Mouse (Mus musculus): ENCODE results near the gene Dll4.
A peak's percentile ranks its signal among the peaks of the same experiment; 100 is the strongest.

Gene Dll4

GRCm38 (mm10) chr2:119312380-119312958 is 13.1 kb upstream of the Dll4 start:
- no peak for DNase-seq

DNA sequence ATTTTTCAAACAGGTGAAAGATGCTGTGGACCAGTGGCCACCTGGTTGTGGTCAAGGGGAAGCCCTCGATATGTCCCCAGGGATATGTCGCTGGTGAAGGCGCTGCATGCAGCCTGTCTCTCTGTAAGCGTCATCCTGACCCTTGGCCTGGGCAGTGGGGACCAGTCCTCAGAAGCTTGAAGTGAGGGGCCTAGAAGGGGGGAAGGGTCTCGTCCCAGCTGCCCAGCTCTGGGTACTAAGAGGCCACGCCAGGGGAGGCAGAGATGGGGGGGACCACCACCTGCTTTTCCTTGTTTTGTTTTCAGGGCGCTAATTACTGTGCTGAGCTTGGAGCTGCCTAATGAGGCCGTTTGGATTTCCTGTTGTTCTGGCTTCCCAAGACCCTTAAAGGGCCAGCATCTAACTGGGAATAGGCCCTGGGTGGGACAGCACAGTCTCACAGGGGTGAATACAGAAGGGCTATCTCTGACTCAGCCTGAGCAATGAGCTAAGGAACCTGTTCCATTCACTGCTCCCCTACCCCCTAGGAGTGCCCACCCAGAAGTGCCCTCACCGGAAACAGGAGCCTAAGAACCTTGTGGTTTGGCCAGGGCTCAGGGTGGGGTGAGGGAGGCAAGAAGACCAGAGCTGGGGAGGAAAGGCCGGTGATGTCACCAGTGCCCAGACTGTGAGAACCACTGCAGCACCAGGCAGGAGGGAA is 11.7 kb upstream of the Dll4 start:
- DNase-seq, result no peak

DNA sequence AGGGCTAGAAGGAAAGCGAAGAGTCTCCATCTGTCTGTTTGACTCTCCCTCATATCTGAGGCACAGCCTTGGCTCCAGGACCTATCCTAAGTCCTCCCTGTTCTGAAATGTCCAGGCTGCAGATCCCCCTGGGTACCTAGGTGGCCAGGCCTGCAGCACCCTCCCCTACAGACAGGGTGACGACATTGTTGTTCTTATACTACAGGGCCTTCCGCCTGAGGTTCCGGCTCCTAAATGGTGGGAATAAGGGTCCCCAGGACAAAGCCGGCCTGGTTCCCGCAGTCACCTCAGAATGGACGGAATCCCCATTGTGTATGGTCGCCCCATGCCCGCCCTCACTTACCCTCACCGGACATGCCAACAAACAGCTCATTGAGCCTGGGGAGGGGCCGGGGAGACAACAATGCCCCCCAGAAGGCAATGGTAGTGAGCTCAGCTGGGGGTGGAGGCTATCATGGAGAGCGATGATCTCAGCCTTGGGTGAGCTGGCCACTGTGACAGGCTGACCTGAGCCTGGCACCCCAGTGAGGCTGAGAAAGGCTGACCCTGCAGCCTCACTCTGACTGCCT is 10.8 kb upstream of the Dll4 start:
- no peak for DNase-seq

DNA sequence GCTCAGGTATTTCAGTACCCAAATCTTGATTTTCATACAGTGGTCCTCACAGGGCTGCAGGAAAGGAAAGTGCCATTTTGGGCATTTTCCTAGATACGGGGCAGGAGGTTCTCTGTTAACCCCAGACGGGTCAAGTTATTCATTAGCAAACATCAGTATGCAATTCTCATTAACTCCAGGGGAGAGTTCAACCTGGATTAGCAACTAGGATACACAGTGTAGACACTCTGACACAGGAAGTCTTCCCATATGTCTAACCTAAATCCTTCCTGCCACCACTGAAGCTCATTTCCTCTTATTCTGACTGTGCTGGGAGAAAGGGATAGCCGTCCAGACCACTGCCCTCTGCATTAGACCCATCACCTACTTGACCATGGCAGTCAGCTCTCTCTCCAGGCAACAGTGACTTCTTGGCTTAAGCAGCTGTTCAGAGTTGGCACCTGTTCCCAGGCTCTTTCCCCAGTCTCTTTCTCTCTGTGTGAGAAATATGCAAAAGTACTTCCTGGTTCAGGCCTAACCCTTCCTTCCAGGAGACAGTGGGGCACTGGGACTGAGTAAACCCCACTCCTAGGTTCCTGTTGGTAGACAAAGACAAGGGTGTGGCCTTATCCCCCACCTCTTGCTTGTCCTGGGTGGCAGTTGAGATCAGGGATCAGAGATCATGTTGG is 7.4 kb upstream of the Dll4 start:
- peak; percentile 66 to 67 for DNase-seq

DNA sequence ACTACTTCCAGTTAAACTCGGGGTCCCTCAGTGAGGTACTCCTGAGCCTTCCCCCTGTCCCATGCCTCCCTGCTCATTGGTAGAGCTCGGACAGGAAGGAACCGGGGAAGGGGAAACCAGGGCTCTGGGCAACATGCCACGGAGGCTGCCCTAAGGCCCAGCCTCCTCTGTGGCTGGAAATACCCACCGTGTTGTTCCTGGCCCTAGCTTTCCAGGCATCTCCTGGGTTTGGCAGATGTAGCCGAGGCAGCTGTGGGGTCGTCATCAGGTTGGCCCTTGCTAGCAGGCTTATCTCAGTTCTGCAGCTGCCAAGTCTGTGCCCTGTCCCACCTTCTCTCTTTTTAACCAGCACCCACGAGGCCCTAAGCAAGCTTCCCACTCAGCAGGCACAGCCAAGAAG is 5.0 kb upstream of the Dll4 start:
- DNase-seq, result no peak

- DNase-seq, result no peak
Measured at GRCm38 (mm10) chr2:119321771-119322586, 3.6 kb upstream of the Dll4 start.

DNA sequence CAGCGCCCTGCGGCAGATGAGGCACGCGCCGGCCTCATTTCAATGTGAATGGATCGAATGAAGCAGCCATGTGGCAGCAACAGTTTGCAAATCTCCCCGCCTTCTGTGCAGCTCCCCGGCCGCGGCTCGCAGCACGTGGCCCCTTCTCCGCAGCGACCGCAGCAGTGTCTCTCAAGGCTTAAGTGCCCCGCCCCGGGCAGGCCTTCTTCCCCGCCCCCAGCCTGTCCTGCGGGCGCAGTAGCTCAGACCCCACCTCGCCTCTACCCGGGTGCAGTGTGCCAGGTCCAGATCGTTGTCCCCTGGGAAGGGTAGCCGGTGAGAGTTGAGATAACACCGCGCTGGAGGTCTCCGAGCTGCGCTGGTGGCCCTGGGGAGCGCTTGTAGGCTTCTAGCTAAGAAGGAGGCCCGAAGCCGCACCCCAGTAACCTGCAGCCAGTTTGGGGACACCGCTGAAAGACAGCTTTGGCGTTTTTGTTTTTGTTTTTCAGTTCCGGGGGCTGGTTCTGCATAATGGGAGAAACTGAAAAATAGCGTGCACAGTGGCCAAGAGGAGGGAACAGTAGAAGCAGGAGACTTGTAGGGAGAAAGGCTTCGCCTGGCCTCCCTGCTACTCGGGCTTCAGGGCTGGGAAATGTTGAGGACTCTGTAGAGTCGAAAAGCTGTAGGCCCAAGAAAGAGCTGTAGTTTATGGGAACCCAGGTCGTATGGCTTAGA is 2.8 kb upstream of the Dll4 start:
- no peak for DNase-seq

DNA sequence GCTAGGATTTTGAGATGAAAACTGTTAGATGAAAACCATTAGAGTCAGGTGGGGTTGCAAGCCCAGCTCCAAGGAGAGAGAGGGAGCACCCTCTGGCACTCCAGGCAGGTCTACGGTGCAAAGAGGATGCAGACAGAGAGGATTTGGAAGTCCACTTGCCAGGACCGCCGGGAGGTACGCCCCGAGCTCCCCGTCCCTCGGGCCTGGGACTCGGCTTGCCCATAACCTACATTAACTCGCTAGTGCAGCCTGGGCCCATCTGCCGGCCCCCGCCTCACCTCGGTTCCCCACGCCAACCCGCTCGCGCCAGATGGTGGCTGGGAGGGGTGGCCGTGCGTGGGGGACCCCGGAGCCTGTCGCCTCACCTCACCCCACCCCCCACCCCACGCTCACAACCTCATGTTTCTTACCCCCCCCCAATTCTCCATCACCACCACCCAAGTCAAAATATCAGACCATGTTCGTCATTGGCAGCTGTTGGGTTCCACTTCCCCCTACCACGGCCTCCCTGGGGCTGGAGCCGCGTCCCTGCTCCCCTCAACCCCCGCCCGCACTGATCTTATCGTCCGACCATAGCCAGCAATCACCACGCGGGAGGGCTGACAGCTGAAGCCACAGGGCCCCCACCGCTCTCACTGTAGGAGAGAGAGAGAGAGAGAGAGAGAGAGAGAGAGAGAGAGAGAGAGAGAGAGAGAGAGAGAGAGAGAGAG is 1.6 kb upstream of the Dll4 start:
- no peak for DNase-seq

- DNase-seq, result peak; percentile 64 to 74
Measured at GRCm38 (mm10) chr2:119324576-119325318, 837 bp upstream of the Dll4 start.

DNA sequence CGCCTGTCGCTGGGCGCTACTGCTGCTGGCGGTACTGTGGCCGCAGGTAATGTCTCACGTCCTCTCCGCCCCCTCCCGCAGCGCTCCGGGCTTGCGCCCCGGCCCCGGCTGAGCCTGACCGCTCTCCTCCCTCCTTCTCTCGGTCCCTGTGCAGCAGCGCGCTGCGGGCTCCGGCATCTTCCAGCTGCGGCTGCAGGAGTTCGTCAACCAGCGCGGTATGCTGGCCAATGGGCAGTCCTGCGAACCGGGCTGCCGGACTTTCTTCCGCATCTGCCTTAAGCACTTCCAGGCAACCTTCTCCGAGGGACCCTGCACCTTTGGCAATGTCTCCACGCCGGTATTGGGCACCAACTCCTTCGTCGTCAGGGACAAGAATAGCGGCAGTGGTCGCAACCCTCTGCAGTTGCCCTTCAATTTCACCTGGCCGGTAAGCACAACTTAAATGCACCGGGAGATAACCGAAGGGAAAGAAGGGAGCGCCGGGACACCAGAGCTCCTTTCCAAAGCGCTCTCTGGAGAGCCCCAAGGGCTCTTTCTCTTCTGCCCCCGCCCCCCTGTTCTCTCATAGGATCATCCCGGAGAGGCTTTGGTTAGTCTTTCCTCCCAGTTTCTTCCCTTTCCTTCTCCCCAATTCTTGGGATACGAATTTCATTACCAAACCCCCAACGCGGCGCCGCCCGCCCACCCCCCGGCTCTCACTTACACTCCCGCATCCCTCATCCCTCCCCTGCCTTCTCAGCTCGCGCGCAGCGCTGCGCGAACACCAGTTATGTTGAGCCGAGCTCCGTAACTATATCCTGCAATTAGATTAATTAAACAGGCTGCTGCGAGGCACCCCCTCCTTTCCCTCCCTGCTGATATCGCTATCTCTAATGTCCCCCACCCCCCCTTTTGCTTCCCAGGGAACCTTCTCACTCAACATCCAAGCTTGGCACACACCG is 847 bp downstream of the Dll4 start:
- DNase-seq, result no peak

- DNase-seq, result peak; percentile 71 to 73
Measured at GRCm38 (mm10) chr2:119327102-119327480, 1.5 kb downstream of the Dll4 start.

GRCm38 (mm10) chr2:119327942-119328526 is 2.5 kb downstream of the Dll4 start:
- DNase-seq, result no peak

- no peak for DNase-seq
Measured at GRCm38 (mm10) chr2:119328546-119328945, 3.0 kb downstream of the Dll4 start.

- DNase-seq, result no peak
Measured at GRCm38 (mm10) chr2:119329123-119329817, 3.7 kb downstream of the Dll4 start.

DNA sequence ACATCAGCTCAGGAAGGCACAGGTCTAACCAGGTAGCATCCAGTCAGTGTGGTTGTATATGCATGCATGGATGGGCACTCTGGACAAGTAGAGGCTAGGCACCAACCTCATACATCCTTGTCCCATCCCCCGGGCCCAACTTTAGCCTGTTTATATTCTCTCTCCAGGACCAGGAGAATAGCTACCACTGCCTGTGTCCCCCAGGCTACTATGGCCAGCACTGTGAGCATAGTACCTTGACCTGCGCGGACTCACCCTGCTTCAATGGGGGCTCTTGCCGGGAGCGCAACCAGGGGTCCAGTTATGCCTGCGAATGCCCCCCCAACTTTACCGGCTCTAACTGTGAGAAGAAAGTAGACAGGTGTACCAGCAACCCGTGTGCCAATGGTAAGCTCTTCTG is 5.2 kb downstream of the Dll4 start:
- DNase-seq, result no peak

DNA sequence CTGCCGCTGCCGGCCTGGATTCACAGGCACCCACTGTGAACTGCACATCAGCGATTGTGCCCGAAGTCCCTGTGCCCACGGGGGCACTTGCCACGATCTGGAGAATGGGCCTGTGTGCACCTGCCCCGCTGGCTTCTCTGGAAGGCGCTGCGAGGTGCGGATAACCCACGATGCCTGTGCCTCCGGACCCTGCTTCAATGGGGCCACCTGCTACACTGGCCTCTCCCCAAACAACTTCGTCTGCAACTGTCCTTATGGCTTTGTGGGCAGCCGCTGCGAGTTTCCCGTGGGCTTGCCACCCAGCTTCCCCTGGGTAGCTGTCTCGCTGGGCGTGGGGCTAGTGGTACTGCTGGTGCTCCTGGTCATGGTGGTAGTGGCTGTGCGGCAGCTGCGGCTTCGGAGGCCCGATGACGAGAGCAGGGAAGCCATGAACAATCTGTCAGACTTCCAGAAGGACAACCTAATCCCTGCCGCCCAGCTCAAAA is 6.6 kb downstream of the Dll4 start:
- no peak for DNase-seq

DNA sequence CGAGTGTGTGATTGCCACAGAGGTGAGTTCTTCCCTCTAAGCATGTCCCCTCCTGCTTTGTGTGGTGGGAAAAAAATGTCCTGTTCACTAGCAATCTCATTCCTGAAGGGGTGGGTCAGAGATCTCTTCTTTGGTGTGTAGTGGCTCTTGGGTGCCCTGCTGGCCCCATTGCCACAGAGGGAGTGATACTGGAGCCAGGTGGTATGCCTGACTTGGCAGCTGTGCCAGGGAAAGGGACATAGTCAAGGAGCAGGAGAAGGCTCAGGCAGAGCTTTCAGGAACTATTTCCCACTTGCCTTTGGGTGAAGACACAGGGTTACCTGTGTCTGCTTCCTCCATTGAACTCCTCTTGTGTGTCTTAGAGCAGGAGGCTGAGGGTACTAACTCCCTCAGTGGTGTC is 8.6 kb downstream of the Dll4 start:
- DNase-seq, result no peak

DNA sequence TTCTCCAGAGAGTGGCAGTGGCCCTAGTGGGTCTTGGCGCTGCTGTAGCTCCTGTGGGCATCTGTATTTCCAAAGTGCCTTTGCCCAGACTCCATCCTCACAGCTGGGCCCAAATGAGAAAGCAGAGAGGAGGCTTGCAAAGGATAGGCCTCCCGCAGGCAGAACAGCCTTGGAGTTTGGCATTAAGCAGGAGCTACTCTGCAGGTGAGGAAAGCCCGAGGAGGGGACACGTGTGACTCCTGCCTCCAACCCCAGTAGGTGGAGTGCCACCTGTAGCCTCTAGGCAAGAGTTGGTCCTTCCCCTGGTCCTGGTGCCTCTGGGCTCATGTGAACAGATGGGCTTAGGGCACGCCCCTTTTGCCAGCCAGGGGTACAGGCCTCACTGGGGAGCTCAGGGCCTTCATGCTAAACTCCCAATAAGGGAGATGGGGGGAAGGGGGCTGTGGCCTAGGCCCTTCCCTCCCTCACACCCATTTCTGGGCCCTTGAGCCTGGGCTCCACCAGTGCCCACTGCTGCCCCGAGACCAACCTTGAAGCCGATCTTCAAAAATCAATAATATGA is 9.5 kb downstream of the Dll4 start:
- DNase-seq, result no peak

Measured in kidney, adult 8-10 months (tissue).